Mouse (Mus musculus) B cell, adult 62 days (primary cell): Measurements from ENCODE around the gene Cntn4. TPM values are rescaled to one million over a fixed set of nuclear protein-coding genes. Genes with fewer than 3 reads are reported as not detected.

ENCODE experiments used
- total RNA-seq: library from RNA; stranded (reverse); gene quantifications from 4 replicates; pipeline ENCODE4 v1.2.4, GENCODE M21; 2023

Cntn4 gene
- 0.28 to 0.63 TPM in 2 of 4 replicates, not detected in the others for total RNA-seq

DNA sequence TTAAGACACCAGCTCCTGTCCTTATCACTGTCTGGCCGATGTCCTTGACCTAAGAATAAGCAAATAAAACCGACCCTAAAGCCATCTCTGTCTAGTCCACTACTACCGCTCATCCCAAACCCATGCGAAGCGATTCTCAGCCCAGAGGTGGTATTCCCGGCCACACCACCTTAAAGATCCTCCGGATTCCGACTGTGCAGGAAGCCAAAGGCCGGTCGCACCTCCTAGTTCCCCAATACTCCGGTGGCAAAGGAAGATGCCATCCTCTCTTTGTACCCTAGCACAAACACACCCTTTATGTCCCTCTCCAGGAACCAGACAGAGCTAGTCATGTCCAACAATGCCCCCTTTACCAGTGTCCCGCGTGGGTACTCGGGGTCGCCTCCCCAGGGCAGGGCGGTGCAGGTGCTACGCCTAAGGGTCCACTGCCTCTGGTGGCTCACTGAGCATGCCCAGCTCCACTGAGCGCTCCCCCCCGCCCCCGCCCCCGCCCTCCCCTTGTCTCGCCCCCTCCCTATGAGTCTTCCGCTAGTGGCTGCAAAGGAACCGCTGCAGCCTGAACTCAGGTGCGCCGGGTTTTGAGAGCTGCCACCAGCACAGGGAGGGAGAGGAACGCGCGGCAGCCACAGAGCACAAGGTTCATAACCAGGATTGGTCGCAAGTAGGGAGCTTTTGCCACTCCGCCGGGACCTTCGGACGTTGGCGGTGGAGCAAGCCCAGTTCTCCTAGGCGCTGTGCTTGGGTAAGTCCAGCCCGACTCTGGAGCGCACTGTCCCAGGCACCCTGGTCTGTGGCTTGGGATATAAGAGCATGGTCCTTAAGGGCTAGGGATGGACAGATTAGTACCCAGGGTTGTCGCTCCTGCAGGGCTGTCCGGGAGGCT lies at the start of gene Cntn4:
TSS of gene Cntn4 (plus strand) at position 512 of the 883 bp plus-strand sequence.

